Mouse (Mus musculus): Measurements from ENCODE around the gene Stpg4. TPM values are rescaled to one million over a fixed set of nuclear protein-coding genes. Genes with fewer than 3 reads are reported as not detected.

Gene Stpg4
- polyA plus RNA-seq, 1 experiment, result not detected

- Histone ChIP-seq H3K4me3 (ENCODE audit: low read depth, low read length) (no peak overlapping the region), H3K4me1 (ENCODE audit: control insufficient read depth, insufficient read depth, insufficient read length, low read length) (no peaks in the 10 kb centered on the region), H3K27ac (ENCODE audit: insufficient read depth, low read depth, low read length) (no peak overlapping the region), H3K27me3 (ENCODE audit: control insufficient read depth, insufficient read depth, low read length) (no peaks in the 10 kb centered on the region), H3K36me3 (ENCODE audit: control insufficient read depth, insufficient read depth, low read length) (no peaks in the 10 kb centered on the region)
- 73% methylated on average over 4 of the region's 4 CpGs for WGBS
- TF ChIP-seq CTCF (IDR thresholded peaks at IDR 0.05; ENCODE audit: extremely low read depth, insufficient read length, insufficient replicate concordance, low read depth, low read length) (no peak), POLR2A (IDR thresholded peaks at IDR 0.05; ENCODE audit: low read depth, low read length) (no peak)
Measured at GRCm38 (mm10) chr17:87403462-87403861, 24.1 kb downstream of the Stpg4 start.

- Histone ChIP-seq H3K27me3 (ENCODE audit: control insufficient read depth, insufficient read depth, low read length) (no peaks in the 10 kb centered on the region), H3K4me1 (ENCODE audit: control insufficient read depth, insufficient read depth, insufficient read length, low read length) (no peaks in the 10 kb centered on the region)
Measured at GRCm38 (mm10) chr17:87402444-87402843, 25.1 kb downstream of the Stpg4 start.

GRCm38 (mm10) chr17:87397088-87397487 lies 30.5 kb downstream of the Stpg4 start:
- Histone ChIP-seq H3K36me3 (ENCODE audit: control insufficient read depth, insufficient read depth, low read length) (no peaks in the 10 kb centered on the region), H3K4me3 (ENCODE audit: low read depth, low read length) (no peak overlapping the region), H3K4me1 (ENCODE audit: control insufficient read depth, insufficient read depth, insufficient read length, low read length) (peaks cover 10% of the 10 kb centered on the region), H3K27ac (ENCODE audit: insufficient read depth, low read depth, low read length) (no peak overlapping the region), H3K27me3 (ENCODE audit: control insufficient read depth, insufficient read depth, low read length) (no peaks in the 10 kb centered on the region)
- TF ChIP-seq POLR2A (IDR thresholded peaks at IDR 0.05; ENCODE audit: low read depth, low read length) (no peak), CTCF (IDR thresholded peaks at IDR 0.05; ENCODE audit: extremely low read depth, insufficient read length, insufficient replicate concordance, low read depth, low read length) (no peak)
- 60% methylated on average over 11 of the region's 11 CpGs for WGBS

More at GRCm38 (mm10) chr17:87402444-87402843, 25.1 kb downstream of the Stpg4 start:
- H3K36me3 ChIP-seq (ENCODE audit: control insufficient read depth, insufficient read depth, low read length), result no peaks in the 10 kb centered on the region
- no peak overlapping the region for H3K27ac ChIP-seq (ENCODE audit: insufficient read depth, low read depth, low read length)
- TF ChIP-seq CTCF (IDR thresholded peaks at IDR 0.05; ENCODE audit: extremely low read depth, insufficient read length, insufficient replicate concordance, low read depth, low read length) (no peak), POLR2A (IDR thresholded peaks at IDR 0.05; ENCODE audit: low read depth, low read length) (no peak)
- WGBS, result 88% methylated on average over 11 of the region's 11 CpGs
- H3K4me3 ChIP-seq (ENCODE audit: low read depth, low read length), result no peak overlapping the region

- WGBS, result 54% methylated on average over 7 of the region's 7 CpGs
- no peaks in the 10 kb centered on the region for H3K36me3 ChIP-seq (ENCODE audit: control insufficient read depth, insufficient read depth, low read length)
- no peak for TF ChIP-seq POLR2A (IDR thresholded peaks at IDR 0.05; ENCODE audit: low read depth, low read length)
- TF ChIP-seq CTCF (IDR thresholded peaks at IDR 0.05; ENCODE audit: extremely low read depth, insufficient read length, insufficient replicate concordance, low read depth, low read length), result no peak
- no peak overlapping the region for H3K27ac ChIP-seq (ENCODE audit: insufficient read depth, low read depth, low read length)
- no peaks in the 10 kb centered on the region for H3K27me3 ChIP-seq (ENCODE audit: control insufficient read depth, insufficient read depth, low read length)
- no peak overlapping the region for H3K4me3 ChIP-seq (ENCODE audit: low read depth, low read length)
- peaks cover 8% of the 10 kb centered on the region for H3K4me1 ChIP-seq (ENCODE audit: control insufficient read depth, insufficient read depth, insufficient read length, low read length)
Measured at GRCm38 (mm10) chr17:87391242-87391641, 36.3 kb downstream of the Stpg4 start.

- Histone ChIP-seq H3K4me3 (ENCODE audit: low read depth, low read length) (no peak overlapping the region), H3K27me3 (ENCODE audit: control insufficient read depth, insufficient read depth, low read length) (no peaks in the 10 kb centered on the region), H3K4me1 (ENCODE audit: control insufficient read depth, insufficient read depth, insufficient read length, low read length) (no peaks in the 10 kb centered on the region), H3K36me3 (ENCODE audit: control insufficient read depth, insufficient read depth, low read length) (no peaks in the 10 kb centered on the region; the same call in 1 of the 2 replicates), H3K27ac (ENCODE audit: insufficient read depth, low read depth, low read length) (no peak overlapping the region)
- TF ChIP-seq CTCF (IDR thresholded peaks at IDR 0.05; ENCODE audit: extremely low read depth, insufficient read length, insufficient replicate concordance, low read depth, low read length) (no peak), POLR2A (IDR thresholded peaks at IDR 0.05; ENCODE audit: low read depth, low read length) (no peak)
- 34% methylated on average over 5 of the region's 5 CpGs for WGBS
Measured at GRCm38 (mm10) chr17:87387068-87387467, 40.5 kb downstream of the Stpg4 start.

DNA sequence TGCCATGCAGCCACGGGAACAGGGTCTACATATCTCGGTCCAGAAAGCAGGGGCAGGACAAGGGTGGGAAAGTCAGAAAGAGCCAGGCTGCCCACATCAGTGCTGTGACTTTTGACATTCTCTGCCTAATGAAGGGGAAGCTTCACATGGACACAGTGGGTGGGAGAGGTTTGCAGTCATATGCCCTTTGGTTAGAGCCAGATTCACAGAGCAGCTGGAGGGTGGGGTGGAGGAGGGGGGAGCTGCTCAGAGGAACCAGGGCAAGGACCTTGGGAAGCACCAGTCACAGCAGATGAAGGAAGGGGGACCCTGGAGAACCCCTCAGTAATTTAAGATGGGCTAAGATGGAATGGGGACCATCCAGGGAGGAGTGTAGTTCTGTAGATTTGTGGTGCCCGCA lies 41.7 kb downstream of the Stpg4 start:
- TF ChIP-seq CTCF (IDR thresholded peaks at IDR 0.05; ENCODE audit: extremely low read depth, insufficient read length, insufficient replicate concordance, low read depth, low read length), result no peak
- H3K4me1 ChIP-seq (ENCODE audit: control insufficient read depth, insufficient read depth, insufficient read length, low read length), result no peaks in the 10 kb centered on the region
- H3K36me3 ChIP-seq (ENCODE audit: control insufficient read depth, insufficient read depth, low read length), result no peaks in the 10 kb centered on the region; the same call in 1 of the 2 replicates
- WGBS, result 85% methylated on average over 3 of the region's 3 CpGs
- H3K4me3 ChIP-seq (ENCODE audit: low read depth, low read length), result no peak overlapping the region
- H3K27me3 ChIP-seq (ENCODE audit: control insufficient read depth, insufficient read depth, low read length), result no peaks in the 10 kb centered on the region
- no peak overlapping the region for H3K27ac ChIP-seq (ENCODE audit: insufficient read depth, low read depth, low read length)

GRCm38 (mm10) chr17:87380681-87381080 lies 46.9 kb downstream of the Stpg4 start:
- H3K36me3 ChIP-seq (ENCODE audit: control insufficient read depth, insufficient read depth, low read length), result peaks cover 15% of the 10 kb centered on the region
- TF ChIP-seq CTCF (IDR thresholded peaks at IDR 0.05; ENCODE audit: extremely low read depth, insufficient read length, insufficient replicate concordance, low read depth, low read length), result no peak
- WGBS, result 90% methylated on average over 9 of the region's 9 CpGs

DNA sequence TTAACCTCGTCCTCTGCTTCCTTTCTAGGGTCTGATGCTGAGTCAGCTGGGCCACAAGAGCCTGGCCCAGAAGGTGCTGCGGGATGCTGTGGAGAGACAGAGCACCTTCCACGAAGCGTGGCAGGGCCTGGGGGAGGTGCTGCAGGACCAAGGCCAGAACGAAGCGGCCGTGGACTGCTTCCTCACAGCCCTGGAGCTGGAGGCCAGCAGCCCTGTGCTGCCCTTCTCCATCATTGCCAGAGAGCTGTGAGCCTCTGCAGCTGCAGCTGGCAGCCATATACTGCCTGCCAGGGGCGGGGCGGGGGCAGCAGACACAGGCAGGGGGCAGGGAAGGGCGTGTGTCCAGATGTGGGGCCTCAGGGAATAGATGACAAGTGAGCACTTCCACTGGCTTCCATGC lies 47.7 kb downstream of the Stpg4 start:
- WGBS, result 64% methylated on average over 10 of the region's 10 CpGs
- Histone ChIP-seq H3K4me3 (ENCODE audit: low read depth, low read length) (no peak overlapping the region), H3K27ac (ENCODE audit: insufficient read depth, low read depth, low read length) (no peak overlapping the region), H3K36me3 (ENCODE audit: control insufficient read depth, insufficient read depth, low read length) (peaks cover 15% of the 10 kb centered on the region), H3K4me1 (ENCODE audit: control insufficient read depth, insufficient read depth, insufficient read length, low read length) (peaks cover 19% of the 10 kb centered on the region), H3K27me3 (ENCODE audit: control insufficient read depth, insufficient read depth, low read length) (no peaks in the 10 kb centered on the region)
- no peak for TF ChIP-seq POLR2A (IDR thresholded peaks at IDR 0.05; ENCODE audit: low read depth, low read length)
- TF ChIP-seq CTCF (IDR thresholded peaks at IDR 0.05; ENCODE audit: extremely low read depth, insufficient read length, insufficient replicate concordance, low read depth, low read length), result no peak

More at GRCm38 (mm10) chr17:87380681-87381080, 46.9 kb downstream of the Stpg4 start:
- Histone ChIP-seq H3K4me1 (ENCODE audit: control insufficient read depth, insufficient read depth, insufficient read length, low read length) (peaks cover 19% of the 10 kb centered on the region), H3K27me3 (ENCODE audit: control insufficient read depth, insufficient read depth, low read length) (no peaks in the 10 kb centered on the region), H3K27ac (ENCODE audit: insufficient read depth, low read depth, low read length) (no peak overlapping the region), H3K4me3 (ENCODE audit: low read depth, low read length) (no peak overlapping the region)
